Mouse (Mus musculus): ENCODE measurements around the gene Gm47289. TPM values are rescaled to one million over a fixed set of nuclear protein-coding genes. Genes with fewer than 3 reads are reported as not detected.

The Gm47289 gene
- polyA plus RNA-seq, 1 experiment from 2014 or later = not detected

DNA sequence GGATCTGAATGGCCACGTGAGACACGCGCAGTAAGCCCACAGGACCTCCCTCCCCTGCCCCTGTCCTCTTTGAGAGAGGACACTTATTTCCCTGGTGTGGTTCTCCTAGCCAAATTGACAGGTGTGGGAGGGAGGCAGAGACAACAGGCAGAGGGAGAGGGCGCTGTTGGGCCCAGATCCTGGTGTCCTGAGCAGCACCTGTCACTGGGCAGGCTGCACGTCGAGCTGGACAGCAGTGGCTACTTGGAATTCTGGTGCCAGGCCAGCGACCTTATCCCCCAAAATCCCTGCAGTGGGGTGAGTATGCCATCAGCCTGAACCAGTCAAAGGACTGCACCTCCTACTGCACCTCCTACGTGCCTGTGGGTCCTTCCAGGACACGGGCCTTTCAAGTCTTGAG, 15.6 kb upstream of the Gm47289 start:
- WGBS = 68% methylated on average over 9 of the region's 9 CpGs
- H3K9me3 ChIP-seq = no peaks in the 10 kb centered on the region
- H3K27ac ChIP-seq = no peak overlapping the region
- H3K9ac ChIP-seq = no peak overlapping the region
- no peaks in the 10 kb centered on the region for H3K27me3 ChIP-seq
- no peak overlapping the region for H3K4me3 ChIP-seq
- H3K4me2 ChIP-seq (replicated peaks) = no peak overlapping the region
- H3K4me1 ChIP-seq = no peaks in the 10 kb centered on the region
- no peak for ATAC-seq (ENCODE audit: insufficient number of reproducible peaks, insufficient read depth, low FRiP score, low TSS enrichment)
- no peaks in the 10 kb centered on the region for H3K36me3 ChIP-seq

DNA sequence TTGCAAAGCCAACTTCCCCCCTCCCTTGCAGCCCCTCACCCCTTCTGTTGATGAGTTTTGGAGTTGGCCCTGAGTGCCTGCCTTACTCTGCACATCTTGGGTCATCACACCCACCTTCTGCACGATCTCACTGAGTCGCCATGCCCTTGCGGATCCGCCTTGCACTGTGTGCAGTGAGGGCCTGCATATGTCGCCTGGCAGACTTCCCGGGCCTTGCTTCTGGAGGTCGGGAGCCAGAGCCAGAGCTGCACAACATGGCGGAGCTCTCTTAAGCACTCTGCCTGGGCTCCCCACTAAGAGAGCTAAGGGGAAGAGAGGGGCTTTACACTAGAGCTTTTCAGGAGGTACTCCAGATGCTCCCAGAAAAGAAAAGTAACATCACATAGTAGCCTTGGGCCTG, 14.3 kb upstream of the Gm47289 start:
- Histone ChIP-seq H3K4me2 (replicated peaks) (no peak overlapping the region), H3K9ac (no peak overlapping the region), H3K27ac (no peak overlapping the region), H3K36me3 (no peaks in the 10 kb centered on the region), H3K27me3 (no peaks in the 10 kb centered on the region), H3K4me1 (no peaks in the 10 kb centered on the region), H3K4me3 (no peak overlapping the region), H3K9me3 (no peaks in the 10 kb centered on the region)
- 82% methylated on average over 8 of the region's 8 CpGs for WGBS
- no peak for ATAC-seq (ENCODE audit: insufficient number of reproducible peaks, insufficient read depth, low FRiP score, low TSS enrichment)

DNA sequence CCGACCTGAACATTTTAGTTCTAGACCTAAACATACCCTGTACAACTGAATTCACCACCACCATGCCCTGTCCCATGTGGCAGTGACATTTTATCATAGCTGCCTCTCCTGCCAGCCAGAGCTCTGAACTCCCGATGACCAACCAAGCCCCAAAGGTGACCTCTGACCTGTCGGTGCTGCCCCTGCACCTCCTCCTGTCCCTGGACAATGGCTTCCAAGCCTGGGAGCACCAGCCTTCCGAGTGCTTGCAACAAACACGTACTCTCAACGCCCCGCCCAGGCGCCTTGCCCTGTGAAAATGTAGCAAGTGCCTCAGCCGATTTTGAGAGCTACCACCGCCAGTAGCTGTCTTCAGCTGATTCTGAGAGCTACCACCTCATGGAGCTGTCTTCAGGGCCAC, 13.8 kb upstream of the Gm47289 start:
- H3K9ac ChIP-seq = no peak overlapping the region
- H3K4me3 ChIP-seq = no peak overlapping the region
- H3K4me2 ChIP-seq (replicated peaks) = no peak overlapping the region
- no peak for ATAC-seq (ENCODE audit: insufficient number of reproducible peaks, insufficient read depth, low FRiP score, low TSS enrichment)
- H3K36me3 ChIP-seq = no peaks in the 10 kb centered on the region
- no peak overlapping the region for H3K27ac ChIP-seq
- H3K9me3 ChIP-seq = no peaks in the 10 kb centered on the region
- 57% methylated on average over 10 of the region's 10 CpGs for WGBS
- H3K27me3 ChIP-seq = no peaks in the 10 kb centered on the region
- no peaks in the 10 kb centered on the region for H3K4me1 ChIP-seq

DNA sequence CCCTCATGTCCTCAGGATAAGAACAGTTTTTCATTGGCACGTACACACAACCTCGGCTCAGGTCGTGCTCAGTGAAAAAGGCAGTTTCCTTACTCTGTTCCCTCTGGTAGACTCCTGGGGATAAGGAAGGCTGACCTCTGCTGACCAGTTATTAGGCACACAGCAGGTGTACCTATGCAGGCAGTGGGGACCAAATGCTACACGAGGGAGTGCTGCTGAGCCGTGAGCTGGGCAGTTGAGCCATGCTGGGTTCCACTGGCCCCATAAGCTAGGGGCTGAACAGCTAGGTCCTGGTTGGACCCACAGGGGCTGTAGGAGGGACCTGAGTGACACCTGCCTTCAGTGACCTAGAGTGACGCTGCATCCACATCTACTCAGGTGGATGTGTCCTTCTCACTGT, 13.3 kb upstream of the Gm47289 start:
- 55% methylated on average over 6 of the region's 6 CpGs for WGBS
- Histone ChIP-seq H3K4me1 (no peaks in the 10 kb centered on the region), H3K4me2 (replicated peaks) (no peak overlapping the region), H3K4me3 (no peak overlapping the region), H3K27me3 (no peaks in the 10 kb centered on the region), H3K36me3 (no peaks in the 10 kb centered on the region), H3K27ac (no peak overlapping the region), H3K9ac (no peak overlapping the region), H3K9me3 (no peaks in the 10 kb centered on the region)
- no peak for ATAC-seq (ENCODE audit: insufficient number of reproducible peaks, insufficient read depth, low FRiP score, low TSS enrichment)

DNA sequence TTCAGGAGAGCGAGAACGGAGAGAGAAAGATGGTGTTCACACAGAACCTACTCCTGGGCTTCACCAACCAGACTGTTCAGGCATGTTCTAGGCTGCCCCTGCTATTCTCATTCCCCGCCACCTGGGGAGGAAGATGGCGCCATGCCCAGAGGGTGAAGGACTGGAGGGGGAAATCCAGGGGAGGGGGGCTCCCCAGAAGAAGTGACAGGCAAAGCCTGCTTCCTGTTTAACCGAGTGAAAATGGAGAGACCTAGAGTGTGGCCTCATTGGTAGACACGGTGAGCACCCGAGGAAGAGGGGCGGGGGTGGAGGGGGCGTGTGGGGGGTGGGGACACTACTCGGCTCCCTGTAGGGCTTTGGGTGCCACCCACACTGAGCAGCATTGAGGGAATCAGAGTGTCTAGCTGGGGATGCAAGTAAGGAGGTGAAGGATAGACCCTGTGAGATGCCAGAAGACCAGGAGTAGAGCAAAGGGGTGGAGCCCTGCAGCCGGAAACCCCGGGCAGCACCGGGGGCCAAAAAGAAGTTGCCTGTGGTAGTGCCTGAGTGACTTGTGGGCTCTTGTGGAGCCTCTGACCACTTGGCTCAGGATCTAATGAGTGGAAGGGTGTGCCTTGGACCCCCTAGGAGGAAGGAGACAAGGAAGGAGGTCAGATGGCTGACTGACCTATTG, 12.7 kb upstream of the Gm47289 start:
- Histone ChIP-seq H3K27me3 (no peaks in the 10 kb centered on the region), H3K4me1 (no peaks in the 10 kb centered on the region), H3K9ac (no peak overlapping the region), H3K4me3 (no peak overlapping the region), H3K36me3 (no peaks in the 10 kb centered on the region), H3K27ac (no peak overlapping the region), H3K9me3 (no peaks in the 10 kb centered on the region), H3K4me2 (replicated peaks) (no peak overlapping the region)
- 73% methylated on average over 13 of the region's 13 CpGs for WGBS
- no peak for ATAC-seq (ENCODE audit: insufficient number of reproducible peaks, insufficient read depth, low FRiP score, low TSS enrichment)

DNA sequence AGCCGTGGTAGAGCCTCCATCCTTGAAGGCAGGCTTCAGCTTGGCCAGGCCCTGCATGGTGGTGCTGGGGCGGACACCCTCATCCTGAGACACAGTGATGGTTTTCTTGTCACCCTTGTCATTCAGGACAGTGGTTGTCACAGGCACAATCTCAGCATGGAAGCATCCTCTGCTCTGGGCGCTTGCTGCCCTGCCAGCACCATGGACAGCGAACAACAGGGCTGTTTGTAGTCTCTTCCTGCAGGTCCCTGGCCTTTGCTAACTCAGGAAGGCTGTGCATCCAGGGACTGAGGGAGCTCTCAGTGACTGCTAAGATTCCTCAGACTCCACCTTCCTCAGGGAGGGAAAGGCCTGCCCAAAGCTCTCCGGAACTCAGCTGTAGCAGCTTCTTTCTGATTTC, 9.4 kb upstream of the Gm47289 start:
- Histone ChIP-seq H3K36me3 (no peaks in the 10 kb centered on the region), H3K9ac (no peak overlapping the region), H3K27me3 (0 out of 2 replicates have a peak, but pooled peaks cover 2% of the 10 kb centered on the region), H3K4me3 (no peak overlapping the region), H3K27ac (no peak overlapping the region), H3K4me2 (replicated peaks) (no peak overlapping the region), H3K9me3 (no peaks in the 10 kb centered on the region), H3K4me1 (no peaks in the 10 kb centered on the region)
- ATAC-seq (ENCODE audit: insufficient number of reproducible peaks, insufficient read depth, low FRiP score, low TSS enrichment) = no peak
- WGBS = 19% methylated on average over 5 of the region's 5 CpGs

DNA sequence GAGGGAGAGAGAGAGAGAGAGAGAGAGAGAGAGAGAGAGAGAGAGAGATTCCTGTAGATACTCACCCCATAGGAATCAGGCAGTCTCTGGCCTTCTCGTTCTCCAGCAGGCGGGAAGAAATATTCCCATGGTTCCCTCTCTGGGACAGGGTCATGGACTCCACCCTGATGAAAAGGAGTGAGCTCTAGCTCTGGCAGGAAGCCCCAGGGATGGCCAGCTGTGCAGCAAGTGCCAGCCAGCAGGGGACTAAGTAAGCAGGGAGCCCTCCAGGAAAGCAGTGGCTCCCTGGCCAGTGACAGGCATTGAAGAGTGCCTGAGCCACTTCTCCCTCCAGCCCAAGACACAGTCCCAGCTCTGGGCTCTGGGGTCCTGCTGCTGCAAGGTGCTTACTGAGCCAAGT, 7.2 kb upstream of the Gm47289 start:
- no peak overlapping the region for H3K4me2 ChIP-seq (replicated peaks)
- H3K9me3 ChIP-seq = no peaks in the 10 kb centered on the region
- no peak for ATAC-seq (ENCODE audit: insufficient number of reproducible peaks, insufficient read depth, low FRiP score, low TSS enrichment)
- H3K27me3 ChIP-seq = peaks cover 16% of the 10 kb centered on the region; the same call in 1 of the 2 replicates
- no peaks in the 10 kb centered on the region for H3K36me3 ChIP-seq
- H3K4me1 ChIP-seq = no peaks in the 10 kb centered on the region
- H3K9ac ChIP-seq = no peak overlapping the region
- no peak overlapping the region for H3K4me3 ChIP-seq
- no peak overlapping the region for H3K27ac ChIP-seq
- 63% methylated on average over 2 of the region's 2 CpGs for WGBS

DNA sequence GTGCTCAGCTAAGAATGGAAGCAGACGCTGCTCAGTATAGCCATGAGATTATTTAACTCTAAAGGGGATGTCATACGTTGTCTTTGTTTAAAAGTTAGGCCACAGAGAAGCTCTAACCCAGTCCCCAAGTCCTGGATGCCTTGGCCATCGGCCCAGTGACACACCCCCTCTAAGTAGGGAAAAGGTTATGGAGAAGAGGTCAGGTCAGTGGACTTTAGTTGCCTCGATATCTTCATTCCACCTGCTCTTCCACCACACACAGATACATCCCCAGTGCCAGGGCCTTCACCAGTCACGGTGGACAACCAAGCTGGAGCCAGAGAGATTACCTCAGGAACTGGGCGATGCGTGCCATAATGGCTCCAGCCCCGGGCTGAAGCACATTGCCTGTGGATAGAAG, 3.5 kb upstream of the Gm47289 start:
- Histone ChIP-seq H3K27me3 (peaks cover 23% of the 10 kb centered on the region), H3K4me1 (no peaks in the 10 kb centered on the region), H3K4me3 (no peak overlapping the region), H3K27ac (no peak overlapping the region), H3K4me2 (replicated peaks) (no peak overlapping the region), H3K9ac (no peak overlapping the region), H3K9me3 (no peaks in the 10 kb centered on the region), H3K36me3 (no peaks in the 10 kb centered on the region)
- no peak for ATAC-seq (ENCODE audit: insufficient number of reproducible peaks, insufficient read depth, low FRiP score, low TSS enrichment)
- WGBS = 79% methylated on average over 8 of the region's 8 CpGs

DNA sequence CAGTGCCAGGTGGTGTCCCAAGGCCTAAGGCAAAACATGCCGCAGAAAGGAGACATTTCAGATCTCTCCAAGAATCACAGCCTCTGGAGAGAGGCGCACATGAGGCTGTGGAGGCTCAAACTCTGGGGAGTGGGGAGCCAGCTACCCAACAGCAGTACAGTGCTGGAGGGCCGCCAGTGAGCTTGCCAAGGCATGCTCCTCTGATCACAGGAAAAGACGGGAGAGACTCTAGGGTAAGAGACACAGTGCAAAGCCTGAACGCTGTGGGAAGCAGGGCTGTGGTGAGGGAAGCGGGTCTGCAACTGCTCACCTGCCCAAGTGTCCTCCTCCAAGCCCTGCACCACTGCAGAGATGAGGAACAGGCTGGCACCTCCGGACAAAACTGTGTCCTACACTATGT, 3.1 kb upstream of the Gm47289 start:
- no peak overlapping the region for H3K4me3 ChIP-seq
- peaks cover 23% of the 10 kb centered on the region for H3K27me3 ChIP-seq
- WGBS = 53% methylated on average over 7 of the region's 7 CpGs

DNA sequence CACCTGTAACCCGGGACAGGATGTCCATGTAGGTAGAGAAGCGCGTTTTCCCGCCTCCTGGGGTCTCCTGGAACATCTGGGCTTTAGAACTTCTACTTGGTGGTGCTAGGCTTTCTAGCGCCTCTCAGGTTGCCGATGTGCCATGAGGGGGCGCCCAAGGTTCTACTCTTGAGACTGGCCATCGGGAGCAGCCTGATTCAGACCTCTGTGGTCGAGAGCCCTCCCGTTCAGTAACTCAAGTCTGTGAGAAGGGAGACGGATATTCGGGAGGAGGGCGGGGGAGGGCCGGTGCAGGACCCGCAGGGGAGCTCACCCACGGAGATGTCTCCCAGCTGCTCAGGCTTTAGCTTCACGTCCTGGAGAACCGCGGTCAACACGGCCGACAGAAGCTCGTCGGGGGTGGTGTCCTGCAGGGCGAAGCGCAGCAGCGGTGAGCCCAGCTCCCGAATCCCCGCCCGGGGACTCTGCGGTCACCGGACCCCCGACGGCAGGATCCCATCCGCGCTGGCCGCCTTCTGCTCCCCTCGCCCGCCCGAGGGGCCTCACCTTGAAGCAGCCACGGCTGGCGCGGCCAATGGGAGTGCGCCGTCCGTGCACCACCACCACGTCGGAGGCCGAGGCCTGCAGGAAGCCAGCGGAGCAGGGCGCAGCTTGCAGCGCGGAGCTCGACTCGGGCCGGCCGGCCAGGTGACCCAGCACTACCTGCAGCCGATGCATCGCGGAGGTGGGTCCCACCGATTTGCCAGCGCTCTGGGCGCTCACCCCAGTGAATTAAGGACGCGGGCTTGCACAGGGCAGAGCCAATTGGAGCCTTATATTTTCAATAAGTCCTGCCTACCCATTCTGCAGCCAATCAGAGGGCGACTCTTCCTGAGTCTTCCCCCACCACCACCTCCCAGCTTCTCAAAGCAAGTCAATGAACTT, 2.4 kb upstream of the Gm47289 start, which contains the start of gene Acaa1b:
Gene Acaa1b (minus strand): TSS at position 816 of the 924 bp plus-strand sequence.
- Histone ChIP-seq H3K27me3 (peaks cover 23% of the 10 kb centered on the region), H3K4me1 (no peaks in the 10 kb centered on the region), H3K9ac (0 out of 2 replicates have a peak within 1 kb of the TSS, but pooled peaks have one; percentile 33), H3K4me2 (replicated peaks) (peak within 1 kb of the TSS; percentile 65), H3K9me3 (no peaks in the 10 kb centered on the region), H3K27ac (no peak within 1 kb of the TSS), H3K4me3 (peak within 1 kb of the TSS; percentile 53), H3K36me3 (no peaks in the 10 kb centered on the region)
- 1% methylated on average over 64 of the region's 65 CpGs for WGBS
- peak; percentile 79 for ATAC-seq (ENCODE audit: insufficient number of reproducible peaks, insufficient read depth, low FRiP score, low TSS enrichment)

More for the DNA sequence above, 3.1 kb upstream of the Gm47289 start:
- Histone ChIP-seq H3K9me3 (no peaks in the 10 kb centered on the region), H3K36me3 (no peaks in the 10 kb centered on the region), H3K9ac (no peak overlapping the region), H3K4me2 (replicated peaks) (no peak overlapping the region), H3K4me1 (no peaks in the 10 kb centered on the region), H3K27ac (no peak overlapping the region)
- ATAC-seq (ENCODE audit: insufficient number of reproducible peaks, insufficient read depth, low FRiP score, low TSS enrichment) = no peak

DNA sequence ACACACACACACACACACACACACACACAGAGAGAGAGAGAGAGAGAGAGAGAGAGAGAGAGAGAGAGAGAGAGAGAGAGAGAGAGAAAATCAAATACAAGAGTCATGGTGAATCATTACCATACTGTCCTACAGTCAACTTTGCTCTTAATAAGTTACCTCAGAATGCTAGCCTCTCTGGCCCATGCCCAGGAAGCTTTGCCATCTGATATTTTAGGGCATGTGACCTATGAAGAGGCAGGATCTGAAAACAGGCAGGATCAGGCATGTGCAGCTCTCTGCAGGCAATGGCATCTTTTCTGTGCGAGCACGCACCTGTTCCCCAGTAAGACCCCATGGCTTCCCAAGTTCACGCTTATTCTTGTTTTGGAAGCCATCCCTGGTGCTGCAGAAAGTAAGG, 1.7 kb downstream of the Gm47289 start:
- Histone ChIP-seq H3K27ac (no peak overlapping the region), H3K9me3 (no peaks in the 10 kb centered on the region), H3K4me1 (no peaks in the 10 kb centered on the region), H3K4me2 (replicated peaks) (no peak overlapping the region), H3K4me3 (no peak overlapping the region), H3K9ac (no peak overlapping the region), H3K36me3 (no peaks in the 10 kb centered on the region), H3K27me3 (peaks cover 14% of the 10 kb centered on the region)
- ATAC-seq (ENCODE audit: insufficient number of reproducible peaks, insufficient read depth, low FRiP score, low TSS enrichment) = no peak
- WGBS = 86% methylated on average over 3 of the region's 3 CpGs

DNA sequence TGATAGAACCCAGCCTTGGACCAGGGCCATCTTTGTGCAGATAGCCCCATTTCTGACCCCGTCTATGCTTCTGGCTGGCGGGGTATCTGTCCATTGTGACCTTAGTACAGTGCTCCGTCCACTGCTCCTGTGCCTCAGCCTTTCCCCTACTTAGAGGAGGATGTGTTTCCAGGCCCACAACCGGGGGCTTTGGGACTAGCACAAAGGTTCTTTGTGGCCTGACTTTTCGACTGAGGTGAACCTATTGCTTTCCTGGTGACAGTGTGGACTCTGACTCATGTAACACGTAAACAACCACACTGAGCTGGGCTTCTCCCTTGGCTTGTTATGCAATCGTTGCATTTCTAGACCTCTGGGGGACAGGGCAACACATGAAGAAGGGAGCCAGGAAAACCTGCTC, 5.8 kb downstream of the Gm47289 start:
- no peak for ATAC-seq (ENCODE audit: insufficient number of reproducible peaks, insufficient read depth, low FRiP score, low TSS enrichment)
- whole genome bisulfite sequencing = 77% methylated on average over 7 of the region's 7 CpGs

More for the DNA sequence above, 5.8 kb downstream of the Gm47289 start:
- no peaks in the 10 kb centered on the region for H3K9me3 ChIP-seq
- H3K4me3 ChIP-seq = no peak overlapping the region
- H3K4me1 ChIP-seq = no peaks in the 10 kb centered on the region
- no peaks in the 10 kb centered on the region for H3K36me3 ChIP-seq
- no peak overlapping the region for H3K4me2 ChIP-seq (replicated peaks)
- no peak overlapping the region for H3K27ac ChIP-seq
- no peak overlapping the region for H3K9ac ChIP-seq
- H3K27me3 ChIP-seq = no peaks in the 10 kb centered on the region
